Mouse (Mus musculus): ENCODE data around the gene Tpbg. TPM values are rescaled to one million over a fixed set of nuclear protein-coding genes. Genes with fewer than 3 reads are reported as not detected.

The Tpbg gene
- polyA plus RNA-seq, 1 experiment from 2014 or later = 22.0 TPM

DNA sequence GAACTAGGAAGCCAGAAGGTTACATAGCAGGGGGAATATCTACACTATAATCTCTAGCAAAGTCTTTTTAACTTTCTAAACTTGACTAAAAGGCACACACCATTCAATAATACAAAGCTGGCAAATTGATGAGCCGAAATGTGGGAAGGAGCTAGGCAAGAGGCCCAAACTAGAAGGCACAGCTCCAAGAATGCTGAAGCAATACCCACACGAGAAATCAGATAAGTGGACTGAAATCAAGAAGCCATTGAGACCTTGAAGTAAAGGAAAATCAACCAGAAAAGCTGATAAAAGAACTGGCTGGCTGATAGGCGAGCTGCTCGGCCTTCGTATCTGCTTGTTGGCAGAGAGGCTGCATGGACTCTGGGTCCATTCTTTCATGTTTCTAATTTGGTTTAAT is 51.5 kb downstream of the Tpbg start:
- no peaks in the 10 kb centered on the region for H3K4me1 ChIP-seq (ENCODE audit: control insufficient read depth, insufficient read depth, low read length)
- H3K36me3 ChIP-seq (ENCODE audit: control insufficient read depth, insufficient read depth, low read length) = no peaks in the 10 kb centered on the region
- H3K9me3 ChIP-seq (ENCODE audit: control insufficient read depth, low read length) = no peaks in the 10 kb centered on the region
- H3K27me3 ChIP-seq (ENCODE audit: control insufficient read depth, insufficient read depth, low read length) = no peaks in the 10 kb centered on the region
- no peak overlapping the region for H3K27ac ChIP-seq (ENCODE audit: low read depth, low read length)
- no peak overlapping the region for H3K9ac ChIP-seq (replicated peaks; ENCODE audit: low read depth, low read length)
- H3K4me3 ChIP-seq (ENCODE audit: low read depth, low read length) = no peak overlapping the region
- ATAC-seq (ENCODE audit: low read depth) = no peak
- no peak overlapping the region for H3K4me2 ChIP-seq (ENCODE audit: low read depth, low read length)
- 87% methylated on average over 5 of the region's 5 CpGs for WGBS

Other genes starting within 250 kb of the Tpbg start
- gene Ibtk, start 93.0 kb upstream of the Tpbg start, polyA plus RNA-seq (2014; fragmentation: Nextera tagmentation; extraction: Ambion mirVana) = 42.3 and 43.7 TPM in 2 replicates

All from neural tube, embryonic 14.5 days (tissue).